Mouse (Mus musculus): Measurements from ENCODE around the gene Zrsr1.

- no peak for TF ChIP-seq GATA1 (IDR thresholded peaks at IDR 0.05; ENCODE audit: borderline replicate concordance, low read length)
- TF ChIP-seq FLI1 (IDR thresholded peaks at IDR 0.05; ENCODE audit: low read length): no peak
Observed at GRCm38 (mm10) chr11:22995461-22995860, 23.7 kb downstream of the Zrsr1 start.

All from megakaryocyte, embryonic 14.5 days (primary cell).